Mouse (Mus musculus) thymus, adult 2 months (tissue): ENCODE measurements at regions not wholly inside any gene's neighbourhood (a gene's known extent, or its start where the extent isn't known, plus 50 kb on each side); places are given as distances from the start of the nearest gene placed in this dataset.

Experiments
- CTCF ChIP-seq: fragments of 200-500 bp; IDR thresholded peaks from 2 replicates; pipeline ENCODE4 v1.5.1; 2012; ENCODE audit warnings: mild to moderate bottlenecking, control low read depth, low read length, moderate library complexity, borderline replicate concordance; ENCODE audit not compliant: control insufficient read depth, poor library complexity, insufficient read depth; ENCODE audit errors: extremely low read depth
- POLR2A ChIP-seq: fragments of 200-500 bp; IDR thresholded peaks from 2 replicates; pipeline ENCODE4 v1.6.1; 2012; ENCODE audit warnings: mild to moderate bottlenecking, low read length, control low read depth, moderate library complexity; ENCODE audit not compliant: control insufficient read depth, poor library complexity, insufficient read depth; ENCODE audit errors: extremely low read depth

DNA sequence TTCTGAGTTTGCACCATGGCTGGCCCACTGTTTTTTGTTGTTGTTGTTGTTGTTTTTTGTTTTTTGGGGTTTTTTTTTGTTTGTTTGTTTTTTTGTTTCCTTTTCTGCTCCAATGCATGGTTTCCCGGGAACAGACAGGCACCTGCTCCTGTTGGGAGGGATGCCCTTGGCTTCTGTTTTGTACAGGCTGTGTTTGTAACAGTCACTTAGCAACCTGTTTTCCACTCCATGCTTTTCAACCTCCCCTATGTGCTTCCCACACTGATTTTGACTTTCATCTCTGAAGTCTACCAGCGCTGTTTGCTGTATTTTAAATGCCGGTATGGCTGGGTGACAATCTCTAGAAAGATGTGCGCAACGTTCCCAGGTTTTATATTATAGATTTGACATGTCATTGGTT is 402.6 kb downstream of the Tmem161b start:
- TF ChIP-seq POLR2A = no peak
- TF ChIP-seq CTCF = no peak
